Mouse (Mus musculus): ENCODE results near the gene Olfr1344. TPM values are rescaled to one million over a fixed set of nuclear protein-coding genes. Genes with fewer than 3 reads are reported as not detected.

Gene Olfr1344
- total RNA-seq (2021), result not detected
- long read RNA-seq, experiment 1, result 0 reads
- long read RNA-seq, experiment 2, result 0 reads

GRCm38 (mm10) chr7:6438388-6438787, at the start of gene Olfr1344:
Olfr1344 (plus strand) TSS chr7:6438688.
- DNase-seq, result no peak

- DNase-seq, result no peak
Measured at GRCm38 (mm10) chr7:6388971-6389370, 49.5 kb upstream of the Olfr1344 start.

- no peak for DNase-seq
Measured at GRCm38 (mm10) chr7:6389449-6389848, 49.0 kb upstream of the Olfr1344 start.

GRCm38 (mm10) chr7:6397996-6398975, 40.2 kb upstream of the Olfr1344 start, which contains the start of gene Smim17:
Smim17 (plus strand) TSS chr7:6398715.
- DNase-seq, result peak; percentile 52 to 67

- peak; percentile 92 to 98 for DNase-seq
Measured at GRCm38 (mm10) chr7:6410043-6410442, 28.4 kb upstream of the Olfr1344 start, which contains the start of gene Gm20715. Gm20715 (plus strand) TSS chr7:6410277.

- no peak for DNase-seq
Measured at GRCm38 (mm10) chr7:6414626-6415441, 23.7 kb upstream of the Olfr1344 start.

- DNase-seq, result no peak
Measured at GRCm38 (mm10) chr7:6415442-6415787, 23.1 kb upstream of the Olfr1344 start.

- no peak for DNase-seq
Measured at GRCm38 (mm10) chr7:6419894-6420293, 18.6 kb upstream of the Olfr1344 start.

- DNase-seq, result no peak
Measured at GRCm38 (mm10) chr7:6429381-6429780, 9.1 kb upstream of the Olfr1344 start.

GRCm38 (mm10) chr7:6430342-6430741, 8.1 kb upstream of the Olfr1344 start:
- DNase-seq, result peak; percentile 9 to 16

- no peak for DNase-seq
Measured at GRCm38 (mm10) chr7:6441173-6441572, 2.7 kb downstream of the Olfr1344 start.

GRCm38 (mm10) chr7:6447771-6448170, 9.3 kb downstream of the Olfr1344 start:
- DNase-seq, result no peak

- no peak for DNase-seq
Measured at GRCm38 (mm10) chr7:6455868-6456267, 17.4 kb downstream of the Olfr1344 start, which contains the start of gene Olfr1336. Olfr1336 (plus strand) TSS chr7:6456168.

- DNase-seq, result no peak
Measured at GRCm38 (mm10) chr7:6456399-6456798, 17.9 kb downstream of the Olfr1344 start.

GRCm38 (mm10) chr7:6466951-6467350, 28.5 kb downstream of the Olfr1344 start, which contains the start of gene Olfr1346:
Olfr1346 (plus strand) TSS chr7:6467101.
- no peak for DNase-seq

- DNase-seq, result peak in 1 of 2 experiments; percentile 22
Measured at GRCm38 (mm10) chr7:6477633-6478032, 39.1 kb downstream of the Olfr1344 start.

- no peak for DNase-seq
Measured at GRCm38 (mm10) chr7:6486841-6487240, 48.4 kb downstream of the Olfr1344 start, which contains the start of gene Olfr5. Olfr5 (minus strand) TSS chr7:6486941.

Other genes with a start within 250 kb of the Olfr1344 start
- gene Galp, start 241.6 kb upstream of the Olfr1344 start, total RNA-seq (2021), result not detected
- gene Zscan5b, start 216.4 kb upstream of the Olfr1344 start, total RNA-seq (2021), result not detected
- gene Epp13, start 186.0 kb upstream of the Olfr1344 start, total RNA-seq (2021), result not detected
- gene Zfp667, start 152.1 kb upstream of the Olfr1344 start, total RNA-seq (2021), result 1 to 10 TPM; 2.7 to 3.7 TPM
- 1 to 10 TPM; 2.9 to 3.0 TPM for gene Zfp583, start 107.4 kb upstream of the Olfr1344 start, total RNA-seq (2021)
- under 1 TPM; 0.22 to 0.36 TPM for gene Gm3854, start 94.9 kb upstream of the Olfr1344 start, total RNA-seq (2021)
- 1 to 10 TPM; 2.2 to 2.5 TPM for gene Zfp78, start 75.4 kb upstream of the Olfr1344 start, total RNA-seq (2021)
- gene Zfp28, start 55.4 kb upstream of the Olfr1344 start, total RNA-seq (2021), result 1 to 10 TPM; 2.8 to 3.7 TPM
- not detected for gene Smim17, start 40.0 kb upstream of the Olfr1344 start, total RNA-seq (2021)
- not detected for gene Gm20715, start 28.4 kb upstream of the Olfr1344 start, total RNA-seq (2021)
- not detected for gene Olfr1336, start 17.5 kb downstream of the Olfr1344 start, total RNA-seq (2021)
- not detected for gene Olfr1346, start 28.4 kb downstream of the Olfr1344 start, total RNA-seq (2021)
- gene Olfr5, start 48.3 kb downstream of the Olfr1344 start, total RNA-seq (2021), result not detected
- gene Olfr1347, start 61.1 kb downstream of the Olfr1344 start, total RNA-seq (2021), result not detected
- not detected for gene Olfr1348, start 70.1 kb downstream of the Olfr1344 start, total RNA-seq (2021)
- gene Olfr1349, start 84.3 kb downstream of the Olfr1344 start, total RNA-seq (2021), result not detected
- not detected for gene Olfr1350, start 126.2 kb downstream of the Olfr1344 start, total RNA-seq (2021)

Measured in heart, adult 18-20 months (tissue).